In the genomic region with DNA sequence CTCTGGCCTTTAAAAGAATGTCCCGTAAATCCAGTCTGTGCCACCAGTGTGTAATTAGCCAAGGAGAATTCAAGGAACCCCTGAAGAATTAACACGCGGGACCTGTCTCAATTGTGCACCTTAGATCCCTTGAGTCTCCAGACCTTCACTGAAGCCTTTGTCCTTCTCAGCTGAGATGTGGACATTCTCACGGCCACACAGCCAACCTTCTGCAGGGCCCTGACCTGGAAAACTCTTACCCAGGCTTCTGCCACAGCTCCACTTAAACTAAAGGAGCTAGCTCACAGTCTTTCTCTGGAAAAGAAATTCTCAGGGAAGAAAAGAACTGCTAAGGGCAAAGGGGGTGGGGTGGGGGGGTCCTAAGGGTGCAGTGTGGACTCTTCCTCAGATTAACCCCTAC, we compare ENCODE assay signal across 16 mouse cellular contexts.
"Had no signal": no experiment of that assay in that cellular context is flagged by ENCODE, and none has a peak within 500 bp of the region (broad histone marks: within the 10 kb centered on the region; RNA-seq: fewer than 3 reads in every experiment).

No protein-coding gene starts in this region.

- DNase-seq: heart, postnatal 10 days; heart, postnatal 14 days; heart, postnatal 36 days; heart, postnatal 4 days; kidney, adult 11 months; kidney, adult 18-20 months; kidney, adult 2 months; kidney, adult 8-10 months; kidney, adult 9 months; kidney, postnatal 10 days; kidney, postnatal 14 days; kidney, postnatal 25 days; kidney, postnatal 36 days; kidney, postnatal 4 days; layer of hippocampus, adult 9-11 months; layer of hippocampus, postnatal 36 days had no signal
